Mouse (Mus musculus): ENCODE measurements around the gene Olfr600.
"Not testable (repeated sequence)": the region's sequence is repeated elsewhere in the genome, so short reads cannot be mapped to it uniquely, and the experiment has no call there.

Gene Olfr600

DNA sequence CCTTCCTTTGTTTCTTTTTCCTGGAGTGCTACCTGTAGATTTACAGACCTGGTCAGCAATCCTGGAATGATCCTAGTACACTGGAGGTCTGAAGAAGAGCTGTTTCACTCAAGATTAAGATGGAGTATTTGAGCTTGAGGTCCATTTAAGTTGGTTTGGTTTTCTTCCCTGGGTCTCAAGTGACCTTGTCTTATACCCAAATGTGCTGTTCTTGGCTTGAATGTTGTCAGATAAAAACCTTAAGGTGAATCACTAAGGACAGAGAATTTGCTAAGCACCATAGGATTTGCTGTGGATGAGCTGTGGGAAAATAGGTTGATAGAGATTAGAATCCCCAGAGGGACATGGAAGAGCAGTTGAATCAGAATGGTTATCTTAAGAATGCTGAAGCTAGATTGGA, at the start of gene Olfr600:
TSS of gene Olfr600 (minus strand) at position 101 of the 400 bp plus-strand sequence.
- no peak for DNase-seq (ENCODE audit: low spot score in 2 of 2)

- no peak for DNase-seq (ENCODE audit: low spot score in 2 of 2)
Observed at GRCm38 (mm10) chr7:103398981-103399380, 49.5 kb upstream of the Olfr600 start.

GRCm38 (mm10) chr7:103397758-103398157, 48.3 kb upstream of the Olfr600 start:
- no peak for DNase-seq (ENCODE audit: low spot score in 2 of 2)

- DNase-seq (ENCODE audit: low spot score in 2 of 2), result no peak
Observed at GRCm38 (mm10) chr7:103386077-103386476, 36.6 kb upstream of the Olfr600 start, which contains the start of gene Olfr603. Gene Olfr603 (minus strand): TSS chr7:103386177.

DNA sequence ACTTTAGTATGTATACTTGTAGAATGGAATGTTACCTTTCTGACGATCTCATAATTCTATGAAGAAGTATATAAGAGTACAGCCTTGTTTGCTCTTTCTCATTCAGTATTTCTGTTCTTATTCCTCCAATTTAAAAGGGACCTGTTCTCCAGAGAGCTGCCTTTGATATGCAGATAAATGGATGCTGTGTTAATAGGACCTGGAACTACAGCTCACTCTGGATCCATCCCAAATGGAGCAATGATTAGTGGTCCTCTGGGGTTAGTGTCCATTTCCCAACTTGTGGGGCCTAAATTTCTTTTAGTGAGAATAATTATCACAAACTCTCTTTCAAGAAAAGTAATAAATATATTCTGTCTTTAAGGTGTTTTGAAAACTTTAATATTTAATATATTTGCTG, 13.1 kb upstream of the Olfr600 start, which contains the start of gene Olfr601:
TSS of gene Olfr601 (minus strand) at position 101 of the 400 bp plus-strand sequence.
- DNase-seq (ENCODE audit: low spot score in 2 of 2), result no peak

GRCm38 (mm10) chr7:103335617-103336016, 13.9 kb downstream of the Olfr600 start, which contains the start of gene Olfr599:
Gene Olfr599 (plus strand): TSS chr7:103335917.
- no peak for DNase-seq (ENCODE audit: low spot score in 2 of 2)

- no peak for DNase-seq (ENCODE audit: low spot score in 2 of 2)
Observed at GRCm38 (mm10) chr7:103323268-103323667, 26.2 kb downstream of the Olfr600 start, which contains the start of gene Olfr598. Gene Olfr598 (plus strand): TSS chr7:103323568.

GRCm38 (mm10) chr7:103316015-103316414, 33.5 kb downstream of the Olfr600 start, which contains the start of gene Olfr597:
Gene Olfr597 (plus strand): TSS chr7:103316315.
- DNase-seq (ENCODE audit: low spot score in 2 of 2), result not testable (repeated sequence)

DNA sequence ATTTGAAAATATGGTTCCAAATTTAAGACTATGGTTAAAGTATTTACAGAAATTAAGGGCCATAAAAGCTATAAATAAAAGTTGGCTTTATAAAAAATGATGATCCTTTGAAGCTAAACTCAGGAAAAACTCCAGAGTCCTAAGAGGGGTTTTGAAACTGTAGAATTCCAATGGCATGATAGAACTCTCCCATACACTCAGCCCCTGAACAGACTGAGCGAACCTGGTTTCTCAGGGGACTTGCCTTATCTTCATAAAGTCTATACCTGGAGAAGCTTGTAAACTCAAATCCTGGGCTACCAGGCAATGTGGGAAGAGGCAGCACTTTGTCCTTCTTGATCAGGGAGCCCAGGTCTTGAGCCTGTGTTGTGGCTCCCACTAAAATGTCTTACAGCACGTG, 44.1 kb downstream of the Olfr600 start, which contains the start of gene Olfr596:
TSS of gene Olfr596 (plus strand) at position 301 of the 400 bp plus-strand sequence.
- DNase-seq (ENCODE audit: low spot score in 2 of 2), result not testable (repeated sequence)
